Mouse (Mus musculus) regulatory T cell (primary cell): ENCODE measurements around the gene Olfr474.
"Not testable (repeated sequence)": the region's sequence is repeated elsewhere in the genome, so short reads cannot be mapped to it uniquely, and the experiment has no call there.

Experiments used
- in situ Hi-C: fragments of 300-600 bp; cut with MboI, MseI; formaldehyde crosslinking; loops from one replicate; pipeline ENCODE4 v1.15.1; 2025; ENCODE audit warnings: high pct_unique_total_duplicates

Olfr474 gene

DNA sequence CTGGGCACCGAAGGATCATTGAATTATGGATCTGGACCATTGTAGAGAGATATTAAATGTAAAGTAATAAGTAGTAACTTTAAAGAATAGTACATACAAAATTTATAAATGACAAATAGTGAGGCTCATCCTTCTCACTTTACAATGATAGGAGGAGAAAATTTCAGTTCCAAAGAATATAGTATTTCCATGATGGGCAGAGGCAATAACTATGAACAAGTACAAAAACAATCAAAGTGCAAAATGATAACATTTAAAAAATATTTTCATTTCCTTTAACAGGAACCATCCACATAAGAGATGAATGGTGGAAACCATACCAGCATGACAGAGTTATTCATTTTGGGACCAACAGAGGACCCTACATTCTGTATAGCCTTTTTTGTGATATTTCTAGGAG lies at the start of gene Olfr474:
Gene Olfr474 (plus strand): TSS at position 301 of the 400 bp plus-strand sequence.
- in situ Hi-C loops: no loop called here

DNA sequence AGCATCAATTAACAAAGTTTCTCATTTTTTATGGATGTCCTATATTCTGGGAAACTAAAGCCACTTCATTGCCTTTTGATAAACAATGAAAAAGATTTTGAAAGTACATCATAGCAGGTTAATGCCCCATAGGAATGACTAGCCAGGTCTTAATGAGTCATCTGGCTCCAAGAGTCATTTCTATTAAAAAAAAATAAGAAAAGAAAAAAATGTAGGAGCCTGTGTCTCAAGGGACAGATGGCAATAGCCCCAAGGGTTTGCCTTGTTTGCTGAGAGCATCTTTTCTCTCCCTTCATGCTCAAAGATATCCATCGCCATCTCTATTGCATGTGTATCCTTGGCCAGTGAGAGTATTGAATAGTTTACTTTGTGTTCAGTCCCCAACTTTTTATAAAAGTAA lies 24.3 kb upstream of the Olfr474 start, which contains the start of gene Olfr473:
Gene Olfr473 (plus strand): TSS at position 301 of the 400 bp plus-strand sequence.
- in situ Hi-C loops: no loop called here

DNA sequence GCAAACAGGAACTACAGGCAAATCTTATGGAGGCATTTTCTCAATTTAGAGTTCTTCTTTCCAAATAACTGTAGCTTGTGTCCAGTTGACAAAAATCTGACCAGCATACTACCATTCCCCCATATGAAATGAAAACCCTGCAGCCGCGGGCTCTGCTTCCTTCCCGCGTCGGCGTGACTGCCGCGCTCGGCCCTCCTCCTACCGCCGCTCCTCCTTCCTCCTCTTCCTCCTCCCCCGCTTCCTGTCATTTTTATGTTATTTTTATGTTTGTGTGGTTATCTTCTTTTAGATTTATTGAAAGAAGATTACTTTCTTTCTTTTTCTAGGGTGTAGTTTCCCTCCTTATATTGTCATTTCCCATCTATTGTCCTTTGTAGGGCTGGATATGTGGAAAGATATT lies 1.9 kb upstream of the Olfr474 start:
- in situ Hi-C loops: not testable (repeated sequence)

DNA sequence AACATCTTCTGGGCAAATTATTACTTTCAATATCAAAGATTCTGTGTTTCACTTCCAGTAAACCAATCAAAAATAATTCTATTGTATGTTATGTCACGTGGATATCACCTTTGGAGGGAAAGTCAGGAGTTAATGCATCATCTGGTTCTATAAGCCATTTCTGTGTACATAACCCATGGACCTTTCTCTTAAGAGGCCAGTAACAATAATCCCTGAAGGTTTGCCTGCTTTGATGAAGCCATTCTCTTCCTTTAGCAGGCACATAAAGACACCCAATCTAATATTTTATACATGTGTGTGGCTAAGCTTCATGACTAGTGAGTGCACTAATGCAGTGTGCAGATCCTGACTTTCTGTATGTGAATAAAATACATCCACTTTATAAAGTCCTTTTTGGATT lies 10.1 kb downstream of the Olfr474 start, which contains the start of gene Olfr476:
Gene Olfr476 (plus strand): TSS at position 301 of the 400 bp plus-strand sequence.
- in situ Hi-C loops: no loop called here

DNA sequence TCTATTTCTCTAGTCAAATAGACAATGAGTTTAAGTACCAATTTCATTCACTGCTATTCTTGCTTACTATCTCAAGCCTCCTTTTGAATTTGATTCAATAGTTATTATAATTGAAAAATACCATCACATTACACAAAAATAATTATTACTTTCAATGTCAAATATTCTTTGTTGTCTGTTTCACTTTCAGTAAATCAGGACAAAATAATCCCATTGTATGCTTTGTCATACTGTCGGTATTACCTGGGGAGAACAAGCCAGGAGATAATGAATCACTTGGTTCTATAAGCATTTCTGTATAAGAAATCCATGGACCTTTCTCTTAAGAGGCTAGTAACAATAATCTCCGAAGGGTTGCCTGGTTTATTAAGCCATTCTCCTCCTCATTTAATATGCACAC lies 31.9 kb downstream of the Olfr474 start, which contains the start of gene Olfr477:
Gene Olfr477 (plus strand): TSS at position 301 of the 400 bp plus-strand sequence.
- in situ Hi-C loops: no loop called here
